Mouse (Mus musculus): Measurements from ENCODE around the gene Gnb3.

The Gnb3 gene

DNA sequence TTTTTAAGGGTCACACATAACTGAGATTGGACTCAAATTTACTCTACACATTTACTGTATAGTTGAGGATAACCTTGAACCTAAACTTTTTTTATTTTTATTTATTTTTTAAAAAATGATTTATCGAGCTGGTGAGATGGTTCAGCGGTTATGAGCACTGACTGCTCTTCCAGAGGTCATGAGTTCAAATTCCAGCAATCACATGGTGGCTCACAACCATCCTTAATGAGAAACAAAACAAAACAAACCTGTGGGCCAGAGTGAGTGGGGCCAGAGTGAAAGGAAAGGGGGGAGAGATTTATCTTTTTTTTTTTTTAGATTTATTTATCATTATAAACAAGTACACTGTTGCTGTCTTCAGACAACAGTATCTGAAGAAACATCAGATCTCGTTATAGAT, 48.2 kb downstream of the Gnb3 start:
- no peak for DNase-seq

DNA sequence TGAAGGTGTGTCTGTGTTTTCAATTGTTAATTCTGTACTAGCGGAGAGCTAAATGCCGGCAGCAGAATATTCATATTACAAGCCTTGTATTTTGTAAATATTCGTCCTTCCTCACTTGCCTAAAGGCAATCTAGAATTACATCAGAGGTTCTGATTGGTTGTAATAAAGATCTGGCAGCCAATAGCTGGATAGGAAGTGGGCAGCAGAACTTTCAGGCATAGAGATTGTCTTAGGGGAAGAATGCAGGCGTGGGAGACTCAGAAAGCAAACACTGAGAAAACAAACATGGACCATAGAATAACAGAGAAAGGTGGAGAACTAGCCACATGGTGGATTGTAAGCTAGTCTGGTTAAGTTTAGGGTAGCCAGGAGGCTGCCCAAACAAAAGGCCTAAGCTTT, 50.0 kb downstream of the Gnb3 start:
- no peak for DNase-seq

DNA sequence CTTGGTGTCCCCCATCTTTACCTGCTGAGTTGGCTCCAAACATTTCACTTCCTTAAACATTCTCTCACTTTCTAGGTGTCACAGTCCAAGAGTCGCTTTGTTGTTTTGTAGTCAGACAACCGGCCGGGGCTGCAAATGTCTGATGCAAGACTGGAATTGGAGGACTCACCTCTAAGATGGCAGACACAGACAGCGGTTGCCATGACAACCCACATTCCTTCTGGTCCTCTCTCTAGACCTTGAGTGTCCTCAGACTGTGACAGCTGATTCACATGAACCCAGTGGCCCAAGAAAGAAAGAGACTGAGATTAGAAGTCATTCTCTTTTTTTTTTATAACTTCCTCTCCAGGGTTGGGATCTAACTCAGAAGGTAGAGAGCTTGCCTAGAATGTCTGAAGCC, 50.6 kb downstream of the Gnb3 start:
- DNase-seq, result no peak

DNA sequence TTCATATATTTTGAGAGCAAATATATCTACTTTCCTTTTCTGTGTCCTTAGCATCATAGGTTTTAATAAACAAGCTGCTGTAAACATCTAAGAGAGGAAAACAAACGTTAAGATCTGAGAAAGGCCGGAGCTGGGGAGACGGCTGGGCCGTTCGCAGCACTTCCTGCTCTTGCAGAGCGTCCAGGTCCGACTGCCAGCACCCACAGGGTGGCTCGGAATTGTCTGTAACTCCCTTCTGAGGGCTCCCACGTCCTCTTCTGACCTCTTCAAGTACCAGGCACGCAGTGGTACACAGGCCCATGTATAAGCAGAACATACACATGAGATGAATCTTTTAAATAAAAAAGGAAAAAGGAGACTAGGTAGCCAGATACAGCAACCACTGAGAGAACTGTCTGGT, 52.4 kb downstream of the Gnb3 start:
- DNase-seq, result no peak

DNA sequence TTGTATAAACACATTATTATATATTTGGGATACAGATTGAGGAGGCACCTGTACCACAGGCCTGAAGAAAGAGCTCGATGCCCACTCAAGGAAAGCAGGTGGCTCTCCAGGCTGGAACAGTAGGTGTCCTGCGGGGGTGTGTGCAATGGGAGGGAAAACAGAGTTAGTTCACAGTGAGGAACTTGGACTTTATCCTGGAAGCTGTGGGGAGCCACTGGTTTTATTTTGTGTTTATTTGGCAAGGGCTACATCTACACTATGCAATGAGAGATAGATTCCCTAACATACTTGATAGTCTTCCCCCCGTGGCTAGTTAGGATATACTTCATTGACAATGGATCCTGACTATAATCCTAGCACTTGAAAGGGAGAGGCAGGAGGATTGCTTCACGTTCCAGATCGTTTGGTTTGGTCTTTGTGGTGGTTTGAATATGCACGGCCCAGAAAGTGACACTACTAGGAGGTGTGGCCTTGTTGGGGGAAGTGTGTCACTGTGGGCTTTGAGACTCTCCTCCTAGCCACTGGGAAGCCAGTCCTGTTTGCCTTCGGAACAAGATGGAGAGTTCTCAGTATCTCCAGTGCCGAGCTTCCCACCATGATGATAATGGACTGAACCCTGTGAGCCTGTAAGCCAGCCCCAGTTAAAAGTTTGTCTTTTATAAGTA, 53.2 kb downstream of the Gnb3 start:
- no peak for DNase-seq

All from right cerebral cortex, postnatal 4 days (tissue).